Mouse (Mus musculus) kidney, adult 2 months (tissue): ENCODE data around the gene 9430097D07Rik.

Experiments
- CTCF ChIP-seq: fragments of 200-500 bp; conservative IDR thresholded peaks from 2 replicates; pipeline ENCODE4 v1.5.1; 2011; ENCODE audit warnings: low read depth, mild to moderate bottlenecking, control low read depth, low read length, moderate library complexity, mixed read lengths; ENCODE audit not compliant: insufficient read depth, insufficient read length
- POLR2A ChIP-seq: fragments of 200-500 bp; IDR thresholded peaks from one replicate; pipeline ENCODE4 v1.6.1; 2011; ENCODE audit warnings: low read depth, low read length, control low read depth

- TF ChIP-seq CTCF (no peak), POLR2A (no peak)
Measured at GRCm38 (mm10) chr2:32525816-32526215, 49.7 kb downstream of the 9430097D07Rik start.
